In genomic region chr1:78488427-78488751, GRCm38 (mm10) we compare ENCODE assay signal across 8 mouse cellular contexts. TPM values are rescaled to one million over a fixed set of nuclear protein-coding genes. Genes with fewer than 3 reads are reported as not detected.
DNase-seq lines count a peak whose midpoint lies in the region; ATAC-seq and TF ChIP-seq lines count a peak whose summit lies in the region.

No protein-coding gene starts in this region.

- H3K27ac ChIP-seq in lung, embryonic 14.5 days (ENCODE audit: low read depth), result peak overlapping the region; percentile 65; the same call in 1 of the 2 replicates
- peak overlapping the region; percentile 13; the same call in 1 of the 2 replicates for H3K27ac ChIP-seq in embryonic fibroblast, embryonic 13.5 days (ENCODE audit: insufficient read depth, low read length)
- H3K27ac ChIP-seq in limb, embryonic 11.5 days (replicated peaks; ENCODE audit: low read depth, low read length), result no peak overlapping the region
- peak overlapping the region; percentile 49; the same call in 1 of the 2 replicates for H3K27ac ChIP-seq in neural tube, embryonic 14.5 days (ENCODE audit: low read depth, low read length)

- no peak for DNase-seq in lung, embryonic 14.5 days
- DNase-seq in lung, postnatal 25 days (ENCODE audit: low spot score), result no peak
- no peak for DNase-seq in limb, embryonic 11.5 days (ENCODE audit: low spot score)
- no peak for DNase-seq in adrenal gland, adult 8-10 months
- no peak for DNase-seq in kidney, postnatal 4 days
- DNase-seq in layer of hippocampus, adult 9-10 months (ENCODE audit: low spot score), result no peak

- ATAC-seq in lung, embryonic 14.5 days (ENCODE audit: insufficient read depth), result no peak
- ATAC-seq in limb, embryonic 11.5 days (ENCODE audit: insufficient number of reproducible peaks, low FRiP score, low TSS enrichment, low read depth), result no peak
- ATAC-seq in neural tube, embryonic 14.5 days (ENCODE audit: low read depth), result no peak

- H3K9ac ChIP-seq in lung, embryonic 14.5 days, result peak overlapping the region; percentile 69
- peak overlapping the region; percentile 79 for H3K9ac ChIP-seq in limb, embryonic 11.5 days (ENCODE audit: low read length)
- peak overlapping the region; percentile 76 for H3K9ac ChIP-seq in neural tube, embryonic 14.5 days (replicated peaks; ENCODE audit: low read depth, low read length)

- no peak for TF ChIP-seq CTCF in lung, embryonic 14.5 days (IDR thresholded peaks at IDR 0.05; ENCODE audit: low read depth)
- no peak for TF ChIP-seq CTCF in embryonic fibroblast, embryonic 13.5 days (IDR thresholded peaks at IDR 0.05; ENCODE audit: borderline replicate concordance, insufficient read depth, low read length)

- peaks cover 7% of the 10 kb centered on the region; the same call in 1 of the 2 replicates for H3K4me1 ChIP-seq in lung, embryonic 14.5 days (ENCODE audit: insufficient read depth)
- peaks cover 2% of the 10 kb centered on the region; the same call in 1 of the 2 replicates for H3K4me1 ChIP-seq in embryonic fibroblast, embryonic 13.5 days (ENCODE audit: control insufficient read depth, insufficient read depth, low read length)
- 0 out of 2 replicates have a peak, but pooled peaks cover 6% of the 10 kb centered on the region for H3K4me1 ChIP-seq in limb, embryonic 11.5 days (ENCODE audit: control insufficient read depth, insufficient read depth, low read length)
- H3K4me1 ChIP-seq in neural tube, embryonic 14.5 days (ENCODE audit: control insufficient read depth, insufficient read depth, low read length), result peaks cover 10% of the 10 kb centered on the region

- under 1% methylated on average over 28 of the region's 28 CpGs for WGBS in lung, embryonic 14.5 days
- under 1% methylated on average over 28 of the region's 28 CpGs for WGBS in limb, embryonic 11.5 days
- WGBS in neural tube, embryonic 14.5 days, result 0% methylated on average over 28 of the region's 28 CpGs

- no peaks in the 10 kb centered on the region for H3K9me3 ChIP-seq in lung, embryonic 14.5 days (ENCODE audit: low read depth, low read length)
- H3K9me3 ChIP-seq in limb, embryonic 11.5 days (ENCODE audit: control insufficient read depth, low read length), result no peaks in the 10 kb centered on the region
- no peaks in the 10 kb centered on the region for H3K9me3 ChIP-seq in neural tube, embryonic 14.5 days (ENCODE audit: control insufficient read depth, low read length)

- TF ChIP-seq POLR2A in embryonic fibroblast, embryonic 13.5 days (IDR thresholded peaks at IDR 0.05; ENCODE audit: low read depth, low read length), result no peak

- no peaks in the 10 kb centered on the region for H3K27me3 ChIP-seq in lung, embryonic 14.5 days (ENCODE audit: insufficient read depth, low read length)
- no peaks in the 10 kb centered on the region for H3K27me3 ChIP-seq in limb, embryonic 11.5 days (ENCODE audit: control insufficient read depth, insufficient read depth, low read length)
- H3K27me3 ChIP-seq in neural tube, embryonic 14.5 days (ENCODE audit: control insufficient read depth, insufficient read depth, low read length), result no peaks in the 10 kb centered on the region

- H3K4me3 ChIP-seq in lung, embryonic 14.5 days (ENCODE audit: low read depth, low read length), result peak overlapping the region; percentile 90
- H3K4me3 ChIP-seq in embryonic fibroblast, embryonic 13.5 days (ENCODE audit: insufficient read depth, low read length), result peak overlapping the region; percentile 90
- peak overlapping the region; percentile 99 for H3K4me3 ChIP-seq in limb, embryonic 11.5 days (ENCODE audit: low read depth, low read length)
- H3K4me3 ChIP-seq in neural tube, embryonic 14.5 days (ENCODE audit: low read depth, low read length), result peak overlapping the region; percentile 82

- H3K4me2 ChIP-seq in lung, embryonic 14.5 days, result peak overlapping the region; percentile 72
- peak overlapping the region; percentile 75 for H3K4me2 ChIP-seq in limb, embryonic 11.5 days (ENCODE audit: low read depth, severe bottlenecking)
- H3K4me2 ChIP-seq in neural tube, embryonic 14.5 days (ENCODE audit: low read depth, low read length), result peak overlapping the region; percentile 75

- 0 out of 2 replicates have a peak, but pooled peaks cover 2% of the 10 kb centered on the region for H3K36me3 ChIP-seq in lung, embryonic 14.5 days (ENCODE audit: insufficient read depth)
- no peaks in the 10 kb centered on the region for H3K36me3 ChIP-seq in limb, embryonic 11.5 days (ENCODE audit: control insufficient read depth, insufficient read depth, low read length)
- no peaks in the 10 kb centered on the region for H3K36me3 ChIP-seq in neural tube, embryonic 14.5 days (ENCODE audit: control insufficient read depth, insufficient read depth, low read length)

RNA-seq across cellular contexts. Expression of gene Farsb, which starts 0.3 kb away (rescaled TPM):
- 140 and 142 TPM in 2 replicates for polyA plus RNA-seq in lung, embryonic 14.5 days (2014; fragmentation: Nextera tagmentation; extraction: Ambion mirVana)
- polyA plus RNA-seq in embryonic fibroblast, embryonic 13.5 days (2011; ENCODE audit: insufficient read length, low read depth, missing spikeins), result 108 and 125 TPM in 2 replicates
- 161 and 165 TPM in 2 replicates for polyA plus RNA-seq in limb, embryonic 11.5 days (2014; fragmentation: Nextera tagmentation; extraction: Ambion mirVana)
- polyA plus RNA-seq in neural tube, embryonic 14.5 days (2014; fragmentation: Nextera tagmentation; extraction: Ambion mirVana), result 171 and 177 TPM in 2 replicates
- 10 to 100 TPM; 56.5 to 81.0 (median 69.4) TPM for total RNA-seq in adrenal gland, adult 8-10 months (2022)

RNA-seq across cellular contexts. Expression of gene Mogat1, which starts 22.4 kb away (rescaled TPM):
- not detected in 2 replicates for polyA plus RNA-seq in lung, embryonic 14.5 days (2014; fragmentation: Nextera tagmentation; extraction: Ambion mirVana)
- polyA plus RNA-seq in embryonic fibroblast, embryonic 13.5 days (2011; ENCODE audit: insufficient read length, low read depth, missing spikeins), result not detected in 2 replicates
- polyA plus RNA-seq in limb, embryonic 11.5 days (2014; fragmentation: Nextera tagmentation; extraction: Ambion mirVana), result not detected in 2 replicates
- polyA plus RNA-seq in neural tube, embryonic 14.5 days (2014; fragmentation: Nextera tagmentation; extraction: Ambion mirVana), result 0.39 TPM in 1 of 2 replicates, not detected in the other
- 1 to 10 TPM; 2.3 to 4.2 (median 2.5) TPM for total RNA-seq in adrenal gland, adult 8-10 months (2022)

RNA-seq across cellular contexts. Expression of gene BC035947, which starts 23.6 kb away (rescaled TPM):
- polyA plus RNA-seq in lung, embryonic 14.5 days (2014; fragmentation: Nextera tagmentation; extraction: Ambion mirVana), result 0.18 and 0.20 TPM in 2 replicates
- polyA plus RNA-seq in embryonic fibroblast, embryonic 13.5 days (2011; ENCODE audit: insufficient read length, low read depth, missing spikeins), result not detected in 2 replicates
- 0.31 and 0.74 TPM in 2 replicates for polyA plus RNA-seq in limb, embryonic 11.5 days (2014; fragmentation: Nextera tagmentation; extraction: Ambion mirVana)
- polyA plus RNA-seq in neural tube, embryonic 14.5 days (2014; fragmentation: Nextera tagmentation; extraction: Ambion mirVana), result 0.90 and 1.4 TPM in 2 replicates
- under 1 TPM; 0.09 to 0.40 (median 0.29) TPM for total RNA-seq in adrenal gland, adult 8-10 months (2022)
